Mouse (Mus musculus) lung, postnatal 0 days (tissue): ENCODE measurements around the gene Pogz.
A peak's percentile ranks its signal among the peaks of the same experiment; 100 is the strongest.

Experiments
- CTCF ChIP-seq: IDR thresholded peaks from 2 replicates; pipeline ENCODE4 v1.5.1; 2016; ENCODE audit warnings: antibody characterized with exemption, mild to moderate bottlenecking
- EP300 ChIP-seq: IDR thresholded peaks from 2 replicates; pipeline ENCODE4 v1.6.1; 2016; ENCODE audit warnings: antibody characterized with exemption, mild to moderate bottlenecking, control low read depth

DNA sequence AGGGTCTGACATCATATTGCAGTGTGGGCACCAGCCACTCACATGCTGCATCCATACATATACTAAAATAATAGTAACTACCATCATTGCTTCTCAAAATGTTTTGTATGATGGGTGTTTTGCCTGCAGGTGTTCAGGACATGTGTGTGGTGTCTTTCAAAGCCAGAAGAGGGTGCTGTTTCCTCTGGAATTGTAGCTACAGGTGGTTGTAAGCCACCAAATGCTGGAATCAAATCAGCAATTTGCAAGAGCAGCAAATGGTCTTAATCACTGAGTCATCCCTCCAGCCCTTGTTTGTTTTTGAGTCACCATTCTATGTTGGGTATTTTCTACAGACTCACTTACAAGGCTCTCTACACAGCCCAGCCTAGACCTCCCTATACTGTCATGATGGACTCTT is 51.2 kb downstream of the Pogz start:
- TF ChIP-seq CTCF (peak; percentile 79), EP300 (no peak)
